Mouse (Mus musculus) forebrain, embryonic 14.5 days (tissue): ENCODE measurements at regions not wholly inside any gene's neighbourhood (a gene's known extent, or its start where the extent isn't known, plus 50 kb on each side); places are given as distances from the start of the nearest gene placed in this dataset. TPM values are rescaled to one million over a fixed set of nuclear protein-coding genes. Genes with fewer than 3 reads are reported as not detected.
A peak's percentile ranks its signal among the peaks of the same experiment; 100 is the strongest.

Source experiments
- ATAC-seq: fragments of 200-750 bp; cut with Nextera tagmentation; 2 replicates; pipeline ENCODE4 v1.8.0; 2017; ENCODE audit warnings: mild to moderate bottlenecking, moderate library complexity
- DNase-seq: peaks from one replicate; pipeline ENCODE4 v3.0.0-alpha.2; 2015; ENCODE audit warnings: low spot score
- H3K27ac ChIP-seq: fragments of 300-500 bp; sonication (generic); 2 replicates; pipeline ENCODE4 v1.5.1; 2014; ENCODE audit warnings: low read depth, mild to moderate bottlenecking, control low read depth, low read length, moderate library complexity
- H3K27me3 ChIP-seq: fragments of 300-500 bp; sonication (generic); replicated peaks from 2 replicates; pipeline ENCODE4 v1.6.1; 2014; ENCODE audit warnings: low read length, control low read depth, mixed read lengths; ENCODE audit not compliant: control insufficient read depth, insufficient read depth
- H3K36me3 ChIP-seq: fragments of 300-500 bp; sonication (generic); 2 replicates; pipeline ENCODE4 v1.6.1; 2014; ENCODE audit warnings: low read length, control low read depth; ENCODE audit not compliant: control insufficient read depth, insufficient read depth
- H3K4me1 ChIP-seq: fragments of 300-500 bp; sonication (generic); 2 replicates; pipeline ENCODE4 v1.6.1; 2014; ENCODE audit warnings: antibody characterized with exemption, low read length, control low read depth; ENCODE audit not compliant: control insufficient read depth, insufficient read depth
- H3K4me2 ChIP-seq: fragments of 300-500 bp; sonication (generic); 2 replicates; pipeline ENCODE4 v1.6.1; 2014; ENCODE audit warnings: mild to moderate bottlenecking, control low read depth, low read length
- H3K4me3 ChIP-seq: fragments of 300-500 bp; sonication (generic); 2 replicates; pipeline ENCODE4 v1.5.1; 2014; ENCODE audit warnings: low read depth, low read length, control low read depth
- H3K9ac ChIP-seq: fragments of 300-500 bp; sonication (generic); 2 replicates; pipeline ENCODE4 v1.6.1; 2014; ENCODE audit warnings: mild to moderate bottlenecking, low read length, control low read depth, moderate library complexity
- H3K9me3 ChIP-seq: fragments of 300-500 bp; sonication (generic); replicated peaks from 2 replicates; pipeline ENCODE4 v1.6.1; 2016; ENCODE audit warnings: low read length, control low read depth, mixed read lengths; ENCODE audit not compliant: control insufficient read depth
- WGBS: fragments of 180-500 bp; shearing (Covaris S2); extraction: QIAGEN DNeasy Blood & Tissue Kit; methylation state at CpG from one replicate; pipeline ENCODE4 v1.1.7; 2014; 5-methylcytosine and 5-hydroxymethylcytosine counted together
- microRNA-seq: library from miRNA; unstranded; fragments of <30 nt; microRNA quantifications from one replicate; pipeline ENCODE4, GENCODE M21; 2016

DNA sequence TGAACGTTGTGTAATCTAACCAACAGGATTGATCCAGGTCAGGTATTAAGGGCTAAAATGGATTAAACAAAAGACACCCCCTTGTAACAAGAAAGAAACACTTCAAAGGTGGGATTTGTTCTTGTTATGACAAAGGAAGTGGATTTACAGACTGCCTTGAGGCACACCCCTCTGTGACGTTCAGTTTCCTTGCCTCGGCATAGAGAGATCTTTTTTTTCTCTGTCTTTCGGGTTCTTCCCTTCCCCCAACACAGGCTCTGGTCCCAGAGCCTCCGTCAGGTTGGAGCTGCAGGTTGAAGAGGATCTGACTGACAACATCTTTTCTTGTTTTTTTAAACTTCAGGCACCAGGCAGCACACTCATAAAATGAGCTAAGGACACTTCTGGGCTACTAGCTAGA lies 69.8 kb upstream of the Tmem260 start:
- DNase-seq, result no peak
- Histone ChIP-seq H3K4me2 (no peak overlapping the region), H3K9ac (0 out of 2 replicates have a peak overlapping the region, but pooled peaks have one; percentile 13), H3K27me3 (no peaks in the 10 kb centered on the region), H3K4me3 (no peak overlapping the region), H3K9me3 (no peaks in the 10 kb centered on the region), H3K4me1 (no peaks in the 10 kb centered on the region), H3K36me3 (no peaks in the 10 kb centered on the region), H3K27ac (no peak overlapping the region)
- ATAC-seq, result no peak
- 14% methylated on average over 5 of the region's 5 CpGs for WGBS

Small RNAs in the stretch of these regions (microRNA-seq; reads per million reads assigned to microRNA genes)
- not detected for gene Gm23881
